Mouse (Mus musculus) forebrain, embryonic 15.5 days (tissue): ENCODE measurements at regions not wholly inside any gene's neighbourhood (a gene's known extent, or its start where the extent isn't known, plus 50 kb on each side); places are given as distances from the start of the nearest gene placed in this dataset.

ENCODE experiments used
- ATAC-seq: fragments of 200-750 bp; cut with Nextera tagmentation; replicated peaks from 2 replicates; pipeline ENCODE4 v1.8.0; 2017; ENCODE audit warnings: mild to moderate bottlenecking, moderate TSS enrichment, moderate library complexity
- H3K27ac ChIP-seq: fragments of 300-500 bp; sonication (generic); replicated peaks from 2 replicates; pipeline ENCODE4 v1.5.1; 2015; ENCODE audit warnings: mild to moderate bottlenecking, inconsistent platforms
- H3K27me3 ChIP-seq: fragments of 300-500 bp; sonication (generic); 2 replicates; pipeline ENCODE4 v1.6.1; 2015; ENCODE audit warnings: inconsistent platforms
- H3K36me3 ChIP-seq: fragments of 300-500 bp; sonication (generic); 2 replicates; pipeline ENCODE4 v1.6.1; 2015; ENCODE audit warnings: mild to moderate bottlenecking, inconsistent platforms
- H3K4me1 ChIP-seq: fragments of 300-500 bp; sonication (generic); 2 replicates; pipeline ENCODE4 v1.6.1; 2015; ENCODE audit warnings: inconsistent platforms
- H3K4me2 ChIP-seq: fragments of 300-500 bp; sonication (generic); replicated peaks from 2 replicates; pipeline ENCODE4 v1.6.1; 2015; ENCODE audit warnings: mild to moderate bottlenecking, inconsistent platforms
- H3K4me3 ChIP-seq: fragments of 300-500 bp; sonication (generic); 2 replicates; pipeline ENCODE4 v1.5.1; 2015; ENCODE audit warnings: mild to moderate bottlenecking, inconsistent platforms
- H3K9ac ChIP-seq: fragments of 300-500 bp; sonication (generic); replicated peaks from 2 replicates; pipeline ENCODE4 v1.6.1; 2015; ENCODE audit warnings: mild to moderate bottlenecking, inconsistent platforms
- H3K9me3 ChIP-seq: fragments of 300-500 bp; sonication (generic); 2 replicates; pipeline ENCODE4 v1.6.1; 2016; ENCODE audit warnings: inconsistent platforms
- WGBS: fragments of 180-500 bp; shearing (Covaris S2); methylation state at CpG from one replicate; pipeline ENCODE4 v1.1.7; 2015; ENCODE audit warnings: mixed read lengths; 5-methylcytosine and 5-hydroxymethylcytosine counted together

DNA sequence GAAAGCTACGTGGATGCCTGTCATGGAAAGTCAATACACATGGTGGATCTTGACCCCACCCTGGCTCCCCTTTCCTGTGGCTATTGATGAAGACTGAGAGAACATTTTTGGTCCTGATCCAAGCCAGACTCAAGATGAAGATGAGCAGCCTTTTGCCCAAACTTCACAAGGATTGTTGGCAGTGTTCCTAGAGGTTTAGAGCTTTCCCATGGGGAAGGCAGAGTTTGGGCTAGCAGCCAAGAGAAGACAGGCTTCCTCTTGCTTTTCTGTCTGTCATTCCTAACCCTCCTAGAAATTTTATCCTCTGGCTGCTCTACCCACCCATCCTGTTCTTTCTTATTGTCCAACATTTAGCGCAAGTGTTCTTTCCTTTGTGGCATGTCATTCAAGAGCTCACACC, 83.6 kb upstream of the Camk1g start:
- Histone ChIP-seq H3K36me3 (no peaks in the 10 kb centered on the region), H3K4me2 (no peak overlapping the region), H3K4me1 (peaks cover 12% of the 10 kb centered on the region), H3K27me3 (no peaks in the 10 kb centered on the region), H3K9ac (no peak overlapping the region), H3K4me3 (no peak overlapping the region), H3K9me3 (no peaks in the 10 kb centered on the region), H3K27ac (no peak overlapping the region)
- WGBS, result 67% methylated on average over 2 of the region's 2 CpGs
- ATAC-seq, result no peak

- no peaks in the 10 kb centered on the region for H3K36me3 ChIP-seq
- no peak overlapping the region for H3K4me2 ChIP-seq
- no peak overlapping the region for H3K27ac ChIP-seq
- peaks cover 12% of the 10 kb centered on the region for H3K4me1 ChIP-seq
- WGBS, result 65% methylated on average over 4 of the region's 4 CpGs
- no peaks in the 10 kb centered on the region for H3K27me3 ChIP-seq
- no peak overlapping the region for H3K4me3 ChIP-seq
- no peaks in the 10 kb centered on the region for H3K9me3 ChIP-seq
- no peak for ATAC-seq
- H3K9ac ChIP-seq, result no peak overlapping the region
Measured at GRCm38 (mm10) chr1:193451471-193452135, 81.5 kb upstream of the Camk1g start.

DNA sequence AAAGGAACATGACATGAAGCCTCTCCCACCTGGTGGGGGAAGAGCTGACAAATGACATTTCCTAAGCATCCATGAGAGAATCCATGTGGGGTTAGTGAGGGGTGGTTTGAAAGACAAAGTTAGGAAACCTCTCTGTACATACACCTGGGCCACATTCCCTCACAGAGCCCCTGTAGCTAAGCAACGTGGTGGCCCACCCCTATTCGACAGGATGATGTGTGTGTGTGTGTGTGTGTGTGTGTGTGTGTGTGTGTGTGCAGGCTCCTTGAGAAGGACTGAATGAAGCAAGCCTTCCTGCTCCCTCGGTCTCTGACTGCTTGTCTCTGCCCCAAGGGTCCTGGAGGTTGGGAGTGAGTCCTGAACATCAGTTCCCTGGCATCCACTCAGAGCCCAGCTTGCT, 80.7 kb upstream of the Camk1g start:
- Histone ChIP-seq H3K36me3 (no peaks in the 10 kb centered on the region), H3K9ac (no peak overlapping the region), H3K27me3 (no peaks in the 10 kb centered on the region), H3K4me1 (peaks cover 12% of the 10 kb centered on the region), H3K4me3 (no peak overlapping the region), H3K4me2 (no peak overlapping the region), H3K9me3 (no peaks in the 10 kb centered on the region), H3K27ac (no peak overlapping the region)
- ATAC-seq, result no peak
- WGBS, result 42% methylated on average over 3 of the region's 3 CpGs

GRCm38 (mm10) chr1:193450201-193450600, 80.1 kb upstream of the Camk1g start:
- no peaks in the 10 kb centered on the region for H3K36me3 ChIP-seq
- no peak for ATAC-seq
- H3K9me3 ChIP-seq, result no peaks in the 10 kb centered on the region
- WGBS, result 53% methylated on average over 6 of the region's 6 CpGs
- H3K4me1 ChIP-seq, result peaks cover 12% of the 10 kb centered on the region
- no peak overlapping the region for H3K4me3 ChIP-seq
- H3K27ac ChIP-seq, result peak overlapping the region; percentile 64
- H3K9ac ChIP-seq, result 0 out of 2 replicates have a peak overlapping the region, but pooled peaks have one; percentile 27
- H3K4me2 ChIP-seq, result no peak overlapping the region
- H3K27me3 ChIP-seq, result no peaks in the 10 kb centered on the region

DNA sequence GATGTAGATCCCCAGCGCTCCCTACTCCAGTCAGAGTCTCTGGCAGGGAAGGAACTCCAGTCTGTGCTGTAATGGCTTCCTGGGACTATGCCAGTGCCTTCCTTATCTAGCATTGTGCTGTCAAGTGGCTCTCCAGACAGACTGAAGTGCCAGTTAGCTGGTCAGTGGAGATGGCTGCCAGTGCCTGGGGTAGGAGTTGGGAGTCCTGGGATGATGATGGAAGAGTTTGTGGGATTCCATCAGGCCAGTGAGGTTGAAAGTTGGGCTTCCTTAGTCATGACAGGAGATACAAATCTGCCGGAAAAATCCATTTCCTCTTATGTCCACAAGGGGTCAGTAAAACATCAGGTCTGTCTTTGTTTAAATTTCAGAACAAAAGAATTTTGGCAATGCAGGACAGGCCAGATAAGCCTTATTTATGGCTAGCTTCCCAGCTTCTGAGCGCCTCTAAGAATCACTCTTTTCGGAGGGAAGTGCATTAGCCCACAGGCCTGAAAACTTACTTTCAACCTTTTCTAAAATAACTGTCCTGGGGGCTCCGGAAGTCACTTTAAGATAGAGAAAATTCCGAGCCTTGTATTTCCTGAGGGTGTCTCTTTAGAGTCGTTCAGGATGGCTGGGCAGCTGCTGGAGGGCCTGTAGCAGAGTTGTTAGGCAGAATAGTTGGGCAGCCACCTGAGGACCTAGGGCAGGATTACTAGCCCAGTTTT, 79.5 kb upstream of the Camk1g start:
- no peaks in the 10 kb centered on the region for H3K9me3 ChIP-seq
- peak overlapping the region; percentile 27; the same call in 1 of the 2 replicates for H3K9ac ChIP-seq
- WGBS, result 12% methylated on average over 7 of the region's 7 CpGs
- ATAC-seq, result peak; percentile 77
- peaks cover 12% of the 10 kb centered on the region for H3K4me1 ChIP-seq
- peak overlapping the region; percentile 64 for H3K27ac ChIP-seq
- H3K27me3 ChIP-seq, result no peaks in the 10 kb centered on the region
- H3K4me3 ChIP-seq, result no peak overlapping the region
- H3K36me3 ChIP-seq, result no peaks in the 10 kb centered on the region
- H3K4me2 ChIP-seq, result no peak overlapping the region

DNA sequence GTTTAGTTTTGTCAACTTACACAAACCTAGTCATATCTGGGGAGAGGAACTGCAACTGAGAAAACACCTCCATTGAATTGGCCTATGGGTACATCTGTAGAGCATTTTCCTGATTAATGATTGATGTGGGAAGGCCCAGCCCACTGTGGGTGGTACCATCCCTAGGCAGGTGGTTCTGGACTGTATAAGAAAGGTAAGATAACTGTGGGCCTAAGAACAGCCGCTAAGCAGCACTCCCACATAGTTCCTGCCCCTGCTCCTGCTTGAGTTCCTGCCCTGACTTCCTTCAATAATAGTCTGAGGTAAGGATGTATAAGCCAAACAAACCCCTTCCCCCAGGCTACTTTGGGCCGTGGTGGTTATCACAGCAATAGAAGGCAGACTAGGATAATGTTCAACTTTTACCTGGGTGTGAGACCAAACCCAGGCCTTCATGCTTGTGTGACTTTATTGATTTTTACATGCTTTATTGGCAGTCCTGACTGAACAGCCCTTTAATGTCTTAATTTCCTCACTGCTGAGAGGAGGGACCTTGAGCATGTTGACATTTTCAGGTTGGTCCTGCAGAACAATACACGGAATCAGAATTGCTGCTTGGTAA, 78.8 kb upstream of the Camk1g start:
- peak overlapping the region; percentile 64 for H3K27ac ChIP-seq
- no peaks in the 10 kb centered on the region for H3K27me3 ChIP-seq
- no peaks in the 10 kb centered on the region for H3K36me3 ChIP-seq
- H3K9me3 ChIP-seq, result no peaks in the 10 kb centered on the region
- no peak for ATAC-seq
- no peak overlapping the region for H3K4me3 ChIP-seq
- peaks cover 12% of the 10 kb centered on the region for H3K4me1 ChIP-seq
- H3K9ac ChIP-seq, result no peak overlapping the region
- WGBS, result 75% methylated on average over 3 of the region's 3 CpGs
- H3K4me2 ChIP-seq, result no peak overlapping the region

GRCm38 (mm10) chr1:193447647-193448046, 77.5 kb upstream of the Camk1g start:
- no peak overlapping the region for H3K4me2 ChIP-seq
- no peak overlapping the region for H3K9ac ChIP-seq
- no peaks in the 10 kb centered on the region for H3K9me3 ChIP-seq
- H3K27ac ChIP-seq, result no peak overlapping the region
- no peaks in the 10 kb centered on the region for H3K36me3 ChIP-seq
- ATAC-seq, result no peak
- peaks cover 12% of the 10 kb centered on the region for H3K4me1 ChIP-seq
- H3K4me3 ChIP-seq, result no peak overlapping the region
- H3K27me3 ChIP-seq, result no peaks in the 10 kb centered on the region
- WGBS, result 88% methylated on average over 5 of the region's 5 CpGs

GRCm38 (mm10) chr1:193443964-193444676, 74.0 kb upstream of the Camk1g start:
- Histone ChIP-seq H3K4me3 (no peak overlapping the region), H3K4me2 (no peak overlapping the region), H3K36me3 (no peaks in the 10 kb centered on the region), H3K27ac (no peak overlapping the region), H3K9ac (no peak overlapping the region), H3K27me3 (peaks cover 3% of the 10 kb centered on the region; the same call in 1 of the 2 replicates), H3K9me3 (no peaks in the 10 kb centered on the region), H3K4me1 (peaks cover under 1% of the 10 kb centered on the region)
- no peak for ATAC-seq
- WGBS, result 69% methylated on average over 1 of the region's 1 CpGs

DNA sequence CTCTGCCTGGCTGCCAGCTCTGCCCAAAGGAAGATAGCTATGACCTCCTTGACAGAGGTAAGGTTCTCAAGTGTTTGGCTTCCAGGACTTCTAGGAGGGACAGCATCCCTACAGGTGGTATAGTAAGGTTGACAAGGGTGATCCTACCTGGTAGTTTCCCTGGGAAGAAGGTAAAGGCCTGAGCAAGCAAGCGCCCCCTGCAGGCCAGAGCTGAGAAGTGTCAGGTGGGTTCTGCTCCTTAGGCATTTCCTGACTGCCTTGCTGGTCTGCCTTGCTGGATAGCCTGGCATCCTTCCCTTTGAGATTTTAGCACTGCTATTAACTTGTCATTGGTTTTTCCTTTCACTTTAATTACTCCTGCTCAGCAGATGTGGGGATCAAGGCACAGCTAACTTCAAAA, 70.4 kb upstream of the Camk1g start:
- no peak overlapping the region for H3K9ac ChIP-seq
- no peak overlapping the region for H3K4me3 ChIP-seq
- no peak overlapping the region for H3K27ac ChIP-seq
- peaks cover 10% of the 10 kb centered on the region for H3K27me3 ChIP-seq
- no peak for ATAC-seq
- no peaks in the 10 kb centered on the region for H3K4me1 ChIP-seq
- H3K9me3 ChIP-seq, result no peaks in the 10 kb centered on the region
- WGBS, result 7% methylated on average over 1 of the region's 1 CpGs
- no peaks in the 10 kb centered on the region for H3K36me3 ChIP-seq
- H3K4me2 ChIP-seq, result no peak overlapping the region

- H3K36me3 ChIP-seq, result no peaks in the 10 kb centered on the region
- 0 out of 2 replicates have a peak, but pooled peaks have one; percentile 38 for ATAC-seq
- peaks cover 24% of the 10 kb centered on the region for H3K4me1 ChIP-seq
- no peak overlapping the region for H3K4me2 ChIP-seq
- WGBS, result 39% methylated on average over 4 of the region's 4 CpGs
- no peak overlapping the region for H3K4me3 ChIP-seq
- no peak overlapping the region for H3K27ac ChIP-seq
- H3K9ac ChIP-seq, result no peak overlapping the region
- peaks cover 10% of the 10 kb centered on the region for H3K27me3 ChIP-seq
- no peaks in the 10 kb centered on the region for H3K9me3 ChIP-seq
Measured at GRCm38 (mm10) chr1:193434281-193434680, 64.2 kb upstream of the Camk1g start.

- H3K4me3 ChIP-seq, result no peak overlapping the region
- H3K27ac ChIP-seq, result peak overlapping the region; percentile 68
- H3K9me3 ChIP-seq, result no peaks in the 10 kb centered on the region
- H3K27me3 ChIP-seq, result peaks cover 13% of the 10 kb centered on the region
- no peak overlapping the region for H3K4me2 ChIP-seq
- peak; percentile 72 for ATAC-seq
- H3K36me3 ChIP-seq, result no peaks in the 10 kb centered on the region
- H3K9ac ChIP-seq, result no peak overlapping the region
- H3K4me1 ChIP-seq, result peaks cover 24% of the 10 kb centered on the region
- WGBS, result 4% methylated on average over 7 of the region's 7 CpGs
Measured at GRCm38 (mm10) chr1:193433493-193434021, 63.5 kb upstream of the Camk1g start.

GRCm38 (mm10) chr1:193430231-193430630, 60.1 kb upstream of the Camk1g start:
- ATAC-seq, result no peak
- Histone ChIP-seq H3K4me1 (peaks cover 24% of the 10 kb centered on the region), H3K9ac (no peak overlapping the region), H3K4me3 (no peak overlapping the region), H3K4me2 (no peak overlapping the region), H3K9me3 (no peaks in the 10 kb centered on the region), H3K27ac (no peak overlapping the region), H3K27me3 (peaks cover 28% of the 10 kb centered on the region), H3K36me3 (no peaks in the 10 kb centered on the region)
- 5% methylated on average over 8 of the region's 8 CpGs for WGBS
